Mouse (Mus musculus) testis, adult 2 months (tissue): ENCODE results near the gene Gjb4.

Experiments used
- CTCF ChIP-seq: fragments of 200-500 bp; IDR thresholded peaks from 2 replicates; pipeline ENCODE4 v1.5.1; 2012; ENCODE audit warnings: low read depth, mild to moderate bottlenecking, inconsistent platforms, low read length, moderate library complexity; ENCODE audit not compliant: control insufficient read depth, insufficient read depth, insufficient replicate concordance
- POLR2A ChIP-seq: fragments of 200-500 bp; IDR thresholded peaks from 2 replicates; pipeline ENCODE4 v1.6.1; 2012; ENCODE audit warnings: low read depth, mild to moderate bottlenecking, inconsistent platforms, low read length, moderate library complexity; ENCODE audit not compliant: control insufficient read depth

DNA sequence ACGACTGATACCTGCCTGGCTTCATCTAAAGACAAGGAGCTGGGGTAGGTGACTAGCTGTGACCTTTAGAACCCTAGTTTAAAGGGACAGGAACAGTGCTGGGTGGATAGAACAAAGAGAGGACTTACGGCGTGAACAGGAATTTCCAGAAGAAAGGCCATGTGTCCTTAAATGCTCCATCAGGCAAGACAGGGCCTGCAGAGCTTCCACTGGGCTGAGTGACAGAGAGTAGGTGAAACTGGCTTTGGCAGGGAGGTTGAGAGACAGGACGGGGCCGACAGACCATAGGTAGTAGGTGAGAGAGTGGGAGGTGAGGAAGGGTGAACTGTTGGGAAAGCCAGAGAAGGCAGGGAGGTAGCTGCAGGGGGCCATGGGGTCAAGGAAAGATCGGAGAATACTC lies 12.5 kb downstream of the Gjb4 start:
- TF ChIP-seq POLR2A (no peak), CTCF (no peak)
